Mouse (Mus musculus) adrenal gland, adult (tissue): ENCODE results near the gene Gm21876.
"Not testable (repeated sequence)": the region's sequence is repeated elsewhere in the genome, so short reads cannot be mapped to it uniquely, and the experiment has no call there.

Experiments used
- DNase-seq, 2 experiments: peaks; one replicate each; pipeline ENCODE4 v3.0.0; 2022 to 2023; ENCODE audit warnings: low spot score in 1 of 2; ENCODE audit not compliant: inconsistent age in 2 of 2

The Gm21876 gene

DNA sequence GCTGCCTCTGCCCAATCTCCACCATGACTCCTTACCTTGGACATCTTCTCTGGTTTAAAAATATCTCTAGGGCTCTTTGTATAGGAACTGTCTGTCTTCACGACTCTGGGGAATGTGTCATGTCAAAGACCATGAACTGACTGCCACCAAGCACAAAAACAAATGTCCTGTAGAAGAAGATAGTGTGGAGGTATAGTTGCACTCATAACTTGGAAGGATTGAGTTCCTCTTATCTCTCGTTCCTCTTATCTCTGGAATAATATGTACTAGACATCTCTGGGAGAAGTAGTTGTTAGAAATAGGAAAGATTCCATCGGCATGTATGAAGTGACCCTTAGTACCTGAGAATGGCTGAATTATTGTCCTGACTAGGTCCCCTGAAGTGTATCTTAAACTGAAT is at the start of gene Gm21876:
TSS of gene Gm21876 (minus strand) at position 101 of the 400 bp plus-strand sequence.
- no peak for DNase-seq

DNA sequence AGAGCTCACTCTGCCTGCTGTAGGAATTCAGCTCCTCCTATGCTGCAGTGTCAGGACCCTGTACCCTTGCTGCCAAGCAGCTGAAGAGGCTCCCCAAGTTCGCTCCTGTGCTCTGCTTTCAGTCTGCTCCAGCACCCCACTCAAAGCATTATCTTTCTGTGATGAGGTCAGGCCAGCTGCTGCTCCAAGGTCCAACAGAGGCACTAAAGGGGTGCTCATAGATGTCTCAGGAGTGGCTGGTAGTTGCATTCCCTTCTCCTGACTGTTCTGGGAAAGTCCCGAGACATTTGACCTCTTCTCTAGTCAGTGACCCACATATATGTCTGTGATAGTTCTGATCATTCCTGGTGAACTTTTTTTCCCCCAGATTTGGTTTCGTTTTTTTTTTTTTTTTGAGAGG is 45.0 kb upstream of the Gm21876 start:
- DNase-seq, result no peak

DNA sequence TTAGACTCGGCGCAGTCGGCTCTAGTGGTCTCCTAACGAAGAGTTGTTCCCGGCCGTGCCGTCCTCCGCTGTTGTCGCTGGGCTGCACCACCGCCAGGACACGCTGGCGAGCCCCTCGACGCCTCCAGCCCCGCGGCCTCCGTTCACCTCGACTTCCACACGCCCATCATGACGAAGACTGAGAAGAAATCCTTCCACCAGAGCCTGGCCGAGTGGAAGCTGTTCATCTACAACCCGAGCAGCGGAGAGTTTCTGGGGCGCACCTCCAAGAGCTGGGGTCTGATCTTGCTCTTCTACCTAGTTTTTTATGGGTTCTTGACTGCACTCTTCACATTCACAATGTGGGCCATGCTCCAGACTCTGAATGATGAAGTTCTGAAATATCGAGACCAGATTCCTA is 28.8 kb downstream of the Gm21876 start:
- DNase-seq, result not testable (repeated sequence)
